Mouse (Mus musculus): ENCODE results near the gene Luc7l.
"Not testable (repeated sequence)": the region's sequence is repeated elsewhere in the genome, so short reads cannot be mapped to it uniquely, and the experiment has no call there.

Gene Luc7l

DNA sequence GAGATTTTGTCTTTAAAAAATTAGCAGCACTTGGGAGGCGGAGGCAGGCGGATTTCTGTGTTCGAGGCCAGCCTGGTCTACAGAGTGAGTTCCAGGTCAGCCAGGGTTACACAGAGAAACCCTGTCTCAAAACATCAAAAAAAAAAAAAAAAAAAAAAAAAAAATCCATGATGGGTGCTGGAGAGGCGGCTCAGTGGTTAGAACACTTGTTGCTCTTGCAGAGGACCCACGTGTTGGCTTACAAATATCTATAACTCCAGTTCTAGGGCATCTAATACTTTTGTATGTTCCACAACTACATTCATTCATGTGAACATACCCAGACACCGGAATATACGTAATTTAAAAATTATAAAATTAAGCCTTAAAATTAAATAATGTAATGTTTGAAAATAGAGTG, 2.6 kb downstream of the Luc7l start:
- DNase-seq: no peak

DNA sequence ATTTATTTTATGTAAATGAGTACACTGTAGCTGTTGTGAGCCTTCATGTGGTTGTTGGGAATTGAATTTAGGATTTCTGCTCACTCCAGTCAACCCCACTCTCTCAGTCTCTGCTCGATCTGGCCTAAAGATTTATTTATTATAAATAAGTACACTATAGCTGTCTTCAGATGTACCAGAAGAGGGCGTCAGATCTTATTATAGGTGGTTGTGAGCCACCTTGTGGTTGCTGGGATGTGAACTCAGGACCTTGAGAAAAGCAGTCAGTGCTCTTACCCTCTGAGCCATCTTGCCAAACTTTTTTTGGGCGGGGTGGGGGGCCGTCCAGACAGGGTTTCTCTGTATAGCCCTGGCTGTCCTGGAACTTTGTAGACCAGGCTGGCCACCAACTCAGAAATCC, 9.1 kb downstream of the Luc7l start:
- no peak for DNase-seq

DNA sequence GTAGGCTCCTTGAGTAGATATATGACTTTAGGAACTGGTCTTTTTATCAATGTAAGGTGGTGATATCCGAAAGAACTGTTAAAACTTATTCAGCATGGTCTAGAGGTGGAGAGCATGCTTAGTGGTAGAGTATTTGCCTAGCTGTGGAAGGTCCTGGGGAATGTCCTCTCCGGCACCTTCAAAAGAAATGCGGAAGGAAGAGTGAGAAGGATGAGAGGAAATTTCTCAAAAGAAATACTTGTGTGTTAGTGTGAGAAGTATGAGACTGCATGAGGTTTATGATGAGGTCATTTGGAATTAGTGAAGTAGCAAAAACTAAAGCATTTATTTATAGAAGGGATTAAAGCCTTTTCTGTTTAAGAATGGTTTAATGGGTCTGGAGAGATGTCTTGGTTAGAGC, 9.7 kb downstream of the Luc7l start:
- no peak for DNase-seq

DNA sequence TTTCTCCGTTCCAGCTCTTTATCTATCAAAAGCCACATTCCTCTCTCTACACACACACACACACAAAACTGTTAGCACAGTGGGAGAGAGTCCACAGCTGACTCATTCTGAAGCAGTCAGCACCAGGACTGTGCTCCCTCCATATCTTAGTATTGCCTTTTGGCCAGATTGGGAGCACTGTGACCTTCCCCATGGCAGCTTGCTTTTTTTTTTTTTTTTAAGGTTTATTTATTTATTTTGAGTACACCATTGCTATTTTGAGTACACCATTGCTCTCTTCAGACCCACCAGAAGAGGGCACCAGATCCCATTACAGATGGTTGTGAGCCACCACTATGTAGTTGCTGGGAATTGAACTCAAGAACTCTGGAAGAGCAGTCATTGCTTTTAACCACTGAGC, 16.2 kb downstream of the Luc7l start:
- no peak for DNase-seq

DNA sequence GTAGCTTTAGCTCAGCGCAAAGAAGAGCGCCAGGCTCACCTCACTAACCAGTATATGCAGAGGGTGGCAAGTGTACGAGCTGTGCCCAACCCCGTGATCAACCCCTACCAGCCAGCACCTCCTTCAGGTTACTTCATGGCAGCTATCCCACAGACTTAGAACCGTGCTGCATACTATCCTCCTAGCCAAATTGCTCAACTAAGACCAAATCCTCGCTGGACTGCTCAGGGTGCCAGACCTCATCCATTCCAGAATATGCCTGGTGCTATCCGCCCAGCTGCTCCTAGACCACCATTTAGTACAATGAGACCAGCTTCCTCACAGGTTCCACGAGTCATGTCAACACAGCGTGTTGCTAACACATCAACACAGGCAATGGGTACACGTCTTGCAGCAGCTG, 16.9 kb downstream of the Luc7l start:
- DNase-seq: not testable (repeated sequence)

DNA sequence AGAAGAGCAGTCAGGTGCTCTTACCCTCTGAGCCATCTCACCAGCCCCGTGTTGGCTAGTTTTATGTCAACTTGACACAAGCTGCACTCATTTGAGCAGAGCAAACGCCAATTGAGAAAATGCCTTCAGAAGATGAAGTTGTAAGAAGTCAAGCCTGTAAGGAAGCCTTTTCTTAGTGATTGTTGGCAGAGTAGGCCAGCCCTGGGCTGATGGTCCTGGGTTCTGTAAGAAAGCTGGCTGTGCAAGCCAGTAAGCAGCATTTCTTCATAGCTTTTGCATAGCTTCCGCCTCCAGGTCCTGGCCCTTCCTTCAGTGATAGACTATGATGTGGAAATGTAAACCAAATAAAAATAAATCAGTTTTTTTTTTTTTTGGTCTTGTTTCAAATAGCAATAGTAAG, 19.9 kb downstream of the Luc7l start:
- DNase-seq: no peak

DNA sequence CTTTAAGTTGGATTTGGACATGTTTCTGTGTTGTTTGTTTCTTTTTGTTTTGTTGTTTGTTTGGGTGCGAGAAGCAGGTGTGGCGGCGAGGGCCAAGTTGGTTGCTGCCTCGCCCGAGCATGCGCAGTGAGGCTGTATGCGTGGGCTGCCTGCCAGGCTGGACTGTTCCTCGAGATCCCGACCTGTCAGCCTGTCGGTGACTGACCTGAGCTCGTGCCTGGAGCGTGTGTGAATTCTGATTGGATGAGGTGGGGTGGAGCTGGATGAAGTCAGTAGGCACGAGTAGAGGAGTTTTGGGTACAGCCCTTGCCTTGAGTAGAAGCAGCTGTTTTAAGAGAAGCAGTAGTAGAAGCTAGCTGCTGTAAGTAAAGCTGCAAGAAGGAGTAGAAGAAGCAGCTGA, 23.2 kb downstream of the Luc7l start:
- DNase-seq: no peak

DNA sequence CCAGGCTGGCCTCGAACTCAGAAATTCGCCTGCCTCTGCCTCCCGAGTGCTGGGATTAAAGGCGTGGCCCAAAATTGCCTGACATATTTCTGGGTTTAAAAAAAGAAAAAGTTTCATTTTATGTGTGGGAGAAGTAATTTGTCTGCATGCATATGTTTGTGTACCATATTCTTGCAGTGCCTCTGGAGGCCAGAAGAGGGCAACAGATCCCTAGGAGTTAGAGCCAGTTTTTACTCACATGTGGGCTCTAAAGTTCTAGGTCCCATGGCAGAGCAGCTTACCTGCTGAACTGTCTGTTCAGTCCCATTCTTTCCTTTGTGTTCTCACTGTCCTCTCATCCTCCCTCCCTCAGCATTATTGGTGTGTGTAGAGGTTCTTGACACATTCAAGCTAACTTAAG, 24.0 kb downstream of the Luc7l start:
- no peak for DNase-seq

DNA sequence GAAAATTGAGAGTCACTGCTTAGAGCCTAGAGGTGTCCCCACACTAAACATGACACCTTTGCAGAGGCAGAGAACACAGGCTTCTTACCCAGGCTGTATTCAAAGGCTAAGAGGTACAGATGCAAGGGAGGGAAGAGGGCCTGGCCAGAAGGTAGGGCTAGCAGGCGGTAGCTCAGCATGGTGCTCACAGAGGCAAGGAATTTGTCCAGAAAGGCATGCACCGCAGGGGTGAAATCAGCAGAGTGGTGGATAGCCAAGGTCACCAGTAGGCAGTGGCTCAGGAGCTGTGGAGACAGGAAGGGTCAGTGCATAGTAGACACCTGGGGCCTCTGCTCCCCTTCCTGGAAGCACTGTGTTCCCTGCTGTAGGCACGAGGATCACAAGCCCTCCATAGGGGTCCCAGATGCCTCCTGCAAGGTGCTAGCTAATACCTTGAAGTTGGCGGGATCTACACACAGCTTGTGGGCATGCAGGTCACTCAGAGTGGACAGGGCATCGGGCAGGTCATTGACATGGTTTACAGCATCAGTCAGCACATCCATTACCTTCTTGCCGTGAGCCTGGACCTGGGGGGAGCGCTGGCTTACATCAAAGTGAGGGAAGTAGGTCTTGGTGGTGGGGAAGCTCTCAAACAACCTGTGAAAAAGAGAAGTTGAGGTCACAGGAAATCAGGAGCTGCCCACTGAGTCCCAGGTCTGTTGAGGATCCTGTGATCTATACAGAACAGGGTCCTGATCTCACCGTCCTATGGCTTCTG, 33.7 kb downstream of the Luc7l start:
- no peak for DNase-seq

DNA sequence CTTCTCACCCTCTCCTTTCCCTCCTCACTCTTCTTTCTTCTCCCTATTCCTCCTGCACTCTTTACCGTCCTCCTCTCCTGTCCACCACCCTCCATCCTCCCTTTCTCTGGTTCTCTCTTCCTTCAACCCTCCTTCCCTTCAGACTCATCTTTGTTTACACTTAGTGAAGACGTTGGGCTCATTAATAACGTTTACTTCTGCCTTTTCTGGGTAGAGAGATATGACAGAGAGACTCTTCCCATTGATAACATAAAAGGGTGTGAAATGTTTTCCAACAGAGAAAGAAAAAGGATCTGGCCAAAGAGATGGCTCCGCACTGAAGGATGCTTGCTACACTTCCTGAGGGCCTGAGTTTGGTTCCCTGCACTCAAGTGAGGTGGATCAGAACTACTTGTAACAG, 36.8 kb downstream of the Luc7l start:
- no peak for DNase-seq

DNA sequence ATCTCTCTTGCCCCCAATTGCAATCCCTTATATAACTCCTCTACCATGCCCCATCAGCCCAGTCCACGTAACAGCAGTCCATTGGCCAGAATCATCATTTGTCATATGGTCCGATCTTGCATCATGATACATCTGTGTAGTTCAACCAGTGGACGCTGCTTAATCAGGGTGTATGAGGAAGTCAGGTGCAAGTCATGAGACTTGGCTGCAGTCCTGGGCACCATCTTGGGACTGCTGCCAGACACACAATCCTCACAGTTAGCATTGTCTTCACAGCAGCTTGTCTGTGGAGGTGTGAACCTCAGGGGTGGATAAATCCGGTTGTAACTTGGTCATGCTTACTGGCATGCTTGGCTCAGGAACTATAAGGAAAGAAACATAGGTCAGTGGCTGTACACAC, 45.6 kb downstream of the Luc7l start:
- not testable (repeated sequence) for DNase-seq

DNA sequence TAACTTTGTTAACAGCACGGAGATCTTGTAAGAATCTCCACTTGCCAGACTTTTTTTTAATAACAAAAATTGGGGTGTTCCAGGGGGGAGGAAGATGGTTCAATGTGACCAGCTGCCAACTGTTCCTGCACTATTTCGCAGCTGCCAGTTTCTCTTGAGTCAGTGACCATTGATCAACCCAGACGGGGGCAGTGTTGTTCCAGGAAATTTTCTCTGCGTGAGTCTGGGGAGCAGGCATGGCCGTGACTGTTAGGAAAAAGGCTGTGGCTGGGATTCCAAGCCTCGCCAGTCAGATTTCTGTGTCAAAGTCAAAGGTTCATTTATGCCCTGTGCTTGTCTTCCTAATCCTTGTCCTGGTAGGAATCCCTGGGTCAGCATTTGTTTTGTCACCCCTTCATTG, 61.6 kb downstream of the Luc7l start:
- DNase-seq: peak; percentile 61

DNA sequence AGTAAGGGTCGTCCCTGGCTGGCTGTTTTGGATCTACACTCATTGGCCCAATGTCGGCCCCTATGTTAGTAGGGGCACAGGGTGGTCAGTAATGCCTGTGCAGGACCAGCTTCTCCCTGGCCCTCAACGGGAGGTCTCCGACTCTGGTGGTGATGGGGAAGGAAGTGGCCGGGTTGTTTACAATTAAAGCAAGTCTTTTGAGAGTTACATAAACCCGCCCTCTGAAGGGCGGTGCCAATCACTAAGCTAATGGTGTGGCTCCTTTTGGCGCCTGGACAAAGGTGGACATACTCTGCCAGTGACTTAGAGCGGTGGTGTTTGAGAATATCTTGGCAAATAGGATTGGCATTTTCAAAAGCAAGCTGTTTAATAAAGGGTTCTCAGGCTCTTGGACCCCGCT, 62.8 kb downstream of the Luc7l start:
- no peak for DNase-seq

DNA sequence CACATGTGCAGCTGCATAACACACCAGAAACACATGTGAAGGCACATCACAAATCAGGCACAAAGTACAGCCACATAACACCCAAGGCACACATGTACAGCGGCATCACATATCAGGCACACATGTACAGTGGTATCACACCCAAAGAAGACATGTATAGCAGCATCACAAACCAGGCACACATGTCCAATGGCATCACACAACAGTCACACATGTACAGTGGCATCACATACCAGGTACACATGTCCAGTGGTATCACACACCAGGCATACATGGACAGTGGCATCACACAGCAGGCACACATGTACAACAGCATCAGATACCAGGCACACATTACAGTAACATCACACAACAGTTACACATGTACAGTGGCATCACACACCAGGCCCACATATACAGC, 65.7 kb downstream of the Luc7l start:
- DNase-seq: no peak

Data from layer of hippocampus, adult 9-11 months (tissue).